ENCODE assay signal across 7 mouse cellular contexts in the genomic region with DNA sequence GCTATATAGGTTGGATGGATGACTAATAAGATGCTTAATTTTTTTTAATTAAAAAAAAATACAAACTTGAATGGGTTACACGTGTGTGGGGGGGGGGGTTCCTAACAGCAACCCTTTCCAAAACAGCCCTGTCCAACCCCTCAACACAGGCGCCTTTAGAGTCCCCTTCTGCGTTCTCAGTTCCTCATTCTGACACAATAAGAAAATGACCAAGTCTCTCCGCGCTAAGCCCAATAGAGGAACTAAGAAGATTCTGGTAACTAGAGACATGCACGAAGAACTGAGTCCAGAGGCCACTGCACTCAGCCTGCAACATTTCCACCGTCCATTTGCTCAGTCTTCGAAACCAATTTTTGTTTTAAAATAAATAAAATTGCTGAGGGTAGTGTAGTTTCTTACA. TPM values are rescaled to one million over a fixed set of nuclear protein-coding genes. Genes with fewer than 3 reads are reported as not detected.
DNase-seq lines count a peak whose midpoint lies in the region; ATAC-seq and TF ChIP-seq lines count a peak whose summit lies in the region.

No protein-coding gene starts in this region.

- peak; percentile 47; the same call in 1 of the 2 replicates for TF ChIP-seq POLR2A in CH12.LX (IDR thresholded peaks at IDR 0.05; ENCODE audit: low read depth, low read length)

- DNase-seq in A20 (ENCODE audit: low read depth, low spot score) (peak; percentile 93), CH12.LX (ENCODE audit: extremely low read depth) (peak; percentile 94)
- peak; percentile 20 for DNase-seq in heart, adult 8-10 months (ENCODE audit: low spot score)
- no peak for DNase-seq in urinary bladder, postnatal 25 days (ENCODE audit: low spot score)
- no peak for DNase-seq in adrenal gland, postnatal 4 days (ENCODE audit: low spot score in 2 of 2)

- H3K4me2 ChIP-seq in CH12.LX (ENCODE audit: insufficient read depth, low read depth, poor library complexity, severe bottlenecking): peak overlapping the region; percentile 61
- peak overlapping the region; percentile 95 for H3K4me2 ChIP-seq in liver, embryonic 12.5 days
- peak overlapping the region; percentile 81 for H3K4me2 ChIP-seq in neural tube, embryonic 15.5 days

- peak; percentile 96 for TF ChIP-seq EP300 in CH12.LX (IDR thresholded peaks at IDR 0.05; ENCODE audit: low read length)

- TF ChIP-seq RAD21 in CH12.LX (IDR thresholded peaks at IDR 0.05; ENCODE audit: low read depth, low read length): no peak

- ATAC-seq in liver, embryonic 12.5 days: no peak
- ATAC-seq in neural tube, embryonic 15.5 days (ENCODE audit: low FRiP score): no peak

- peak overlapping the region; percentile 69 to 98 (median 87) for H3K4me3 ChIP-seq in CH12.LX (replicated peaks in 1 of 3; ENCODE audit: low read depth in 2 of 3, low read length in 2 of 3, poor library complexity in 1 of 3)
- H3K4me3 ChIP-seq in liver, embryonic 12.5 days: peak overlapping the region; percentile 89
- H3K4me3 ChIP-seq in neural tube, embryonic 15.5 days (replicated peaks): peak overlapping the region; percentile 91

- dilution Hi-C loops in CH12.LX (cut with MboI; ENCODE audit: extremely low pct_ligation_motif_present, extremely low pct_unique_long_range_greater_than_20kb, low sequenced_read_pairs): no loop called here

- 9% methylated on average over 8 of the region's 8 CpGs for WGBS in liver, embryonic 12.5 days (ENCODE audit: insufficient replicate concordance)
- WGBS in neural tube, embryonic 15.5 days: 20% methylated on average over 8 of the region's 8 CpGs

- no peak for TF ChIP-seq CTCF in CH12.LX (conservative IDR thresholded peaks at IDR 0.05 in 1 of 2, IDR thresholded peaks at IDR 0.05 in 1 of 2; ENCODE audit: low read depth in 2 of 2, low read length in 2 of 2)

- H3K27me3 ChIP-seq in CH12.LX (replicated peaks): no peaks in the 10 kb centered on the region
- no peaks in the 10 kb centered on the region for H3K27me3 ChIP-seq in liver, embryonic 12.5 days (replicated peaks)
- no peaks in the 10 kb centered on the region for H3K27me3 ChIP-seq in neural tube, embryonic 15.5 days (replicated peaks)

- peak overlapping the region; percentile 87 for H3K27ac ChIP-seq in CH12.LX (ENCODE audit: insufficient read depth, low read depth)
- H3K27ac ChIP-seq in liver, embryonic 12.5 days: peak overlapping the region; percentile 95
- H3K27ac ChIP-seq in neural tube, embryonic 15.5 days (replicated peaks): peak overlapping the region; percentile 98

- in situ Hi-C loops in CH12.LX (cut with MboI; ENCODE audit: low pct_ligation_motif_present, low pct_unique_long_range_greater_than_20kb, low sequenced_read_pairs): no loop called here

- peaks cover 2% of the 10 kb centered on the region for H3K9me3 ChIP-seq in CH12.LX (replicated peaks; ENCODE audit: low read length)
- H3K9me3 ChIP-seq in liver, embryonic 12.5 days (replicated peaks): no peaks in the 10 kb centered on the region
- H3K9me3 ChIP-seq in neural tube, embryonic 15.5 days (replicated peaks): no peaks in the 10 kb centered on the region

- peaks cover 32 to 48% of the 10 kb centered on the region in 2 experiments for H3K36me3 ChIP-seq in CH12.LX (replicated peaks in 1 of 2; ENCODE audit: control insufficient read depth in 1 of 2, insufficient read depth in 1 of 2, low read length in 1 of 2)
- peaks cover 40% of the 10 kb centered on the region for H3K36me3 ChIP-seq in liver, embryonic 12.5 days
- peaks cover 36% of the 10 kb centered on the region for H3K36me3 ChIP-seq in neural tube, embryonic 15.5 days

- H3K79me2 ChIP-seq in CH12.LX (replicated peaks; ENCODE audit: control insufficient read depth, extremely low read depth, insufficient read depth, poor library complexity, severe bottlenecking): peaks cover 25% of the 10 kb centered on the region

- H3K9ac ChIP-seq in CH12.LX (ENCODE audit: insufficient read depth, low read depth): peak overlapping the region; percentile 78
- H3K9ac ChIP-seq in liver, embryonic 12.5 days: peak overlapping the region; percentile 97
- peak overlapping the region; percentile 98 for H3K9ac ChIP-seq in neural tube, embryonic 15.5 days (replicated peaks)

- H3K4me1 ChIP-seq in CH12.LX (ENCODE audit: control insufficient read depth in 1 of 2, insufficient read depth in 2 of 2): peaks cover 11 to 63% of the 10 kb centered on the region in 2 experiments
- H3K4me1 ChIP-seq in liver, embryonic 12.5 days: peaks cover 57% of the 10 kb centered on the region
- peaks cover 38% of the 10 kb centered on the region for H3K4me1 ChIP-seq in neural tube, embryonic 15.5 days

TF ChIP-seq in CH12.LX, 34 proteins besides CTCF, POLR2A, EP300 and RAD21 (continues in another document):
- TF ChIP-seq POLR2AphosphoS2 (IDR thresholded peaks at IDR 0.05; ENCODE audit: low read depth, low read length) (no peak), GABPA (IDR thresholded peaks at IDR 0.05; ENCODE audit: insufficient replicate concordance, low read depth, low read length) (no peak), MAFK (IDR thresholded peaks at IDR 0.05; ENCODE audit: insufficient replicate concordance, low read length) (no peak), TCF12 (IDR thresholded peaks at IDR 0.05; ENCODE audit: low read depth, low read length) (peak; percentile 73), TBP (conservative IDR thresholded peaks at IDR 0.05; ENCODE audit: low read depth, low read length) (peak; percentile 96), HCFC1 (IDR thresholded peaks at IDR 0.05; ENCODE audit: low read depth, low read length) (no peak; the same call in 1 of the 2 replicates), NELFE (IDR thresholded peaks at IDR 0.05; ENCODE audit: low read depth, low read length) (no peak), ZC3H11A (IDR thresholded peaks at IDR 0.05; ENCODE audit: low read depth, low read length) (no peak), USF1 (IDR thresholded peaks at IDR 0.05; ENCODE audit: low read depth, low read length) (no peak), SIN3A (IDR thresholded peaks at IDR 0.05; ENCODE audit: low read length) (peak; percentile 97), IRF4 (IDR thresholded peaks at IDR 0.05; ENCODE audit: low read depth, low read length) (peak; percentile 98), UBTF (IDR thresholded peaks at IDR 0.05; ENCODE audit: low read depth, low read length) (peak; percentile 67; the same call in 1 of the 2 replicates), RCOR1 (conservative IDR thresholded peaks at IDR 0.05; ENCODE audit: low read depth, low read length) (no peak), CHD1 (IDR thresholded peaks at IDR 0.05; ENCODE audit: low read depth, low read length) (no peak; the same call in 1 of the 2 replicates), KAT2A (IDR thresholded peaks at IDR 0.05; ENCODE audit: insufficient replicate concordance, low read length) (no peak), PAX5 (IDR thresholded peaks at IDR 0.05; ENCODE audit: low read length) (no peak), E2F4 (IDR thresholded peaks at IDR 0.05; ENCODE audit: insufficient replicate concordance, low read depth, low read length) (no peak), BHLHE40 (IDR thresholded peaks at IDR 0.05; ENCODE audit: low read depth, low read length) (peak; percentile 72; the same call in 1 of the 2 replicates), MYC (IDR thresholded peaks at IDR 0.05; ENCODE audit: low read depth, low read length) (peak; percentile 92), ELF1 (IDR thresholded peaks at IDR 0.05; ENCODE audit: low read depth, low read length) (peak; percentile 52), MEF2A (IDR thresholded peaks at IDR 0.05; ENCODE audit: borderline replicate concordance, low read depth, low read length) (peak; percentile 90), JUND (conservative IDR thresholded peaks at IDR 0.05; ENCODE audit: low read depth, low read length) (peak; percentile 24; the same call in 1 of the 2 replicates), CHD2 (IDR thresholded peaks at IDR 0.05; ENCODE audit: low read length) (peak; percentile 58; the same call in 1 of the 2 replicates), ZMIZ1 (IDR thresholded peaks at IDR 0.05; ENCODE audit: low read depth, low read length) (no peak), ETS1 (conservative IDR thresholded peaks at IDR 0.05; ENCODE audit: low read depth, low read length) (peak; percentile 73)

RNA-seq across cellular contexts. Expression of a gene that starts 0.5 kb away (rescaled TPM):
- total RNA-seq in CH12.LX (2012; rRNA removed) (2.3 and 2.5 TPM in 2 replicates), CH12.LX (2014; rRNA removed) (0.97 and 1.3 TPM in 2 replicates)
- 2.5 and 3.2 TPM in 2 replicates for polyA plus RNA-seq in CH12.LX (2012; ENCODE audit: insufficient read length, low read depth)
- 10 to 100 TPM; 12.6 to 15.1 (median 13.4) TPM for total RNA-seq in heart, adult 8-10 months (2022)
- 0.64 and 0.74 TPM in 2 replicates for polyA plus RNA-seq in liver, embryonic 12.5 days (2016; fragmentation: Nextera tagmentation; extraction: Ambion mirVana)
- polyA plus RNA-seq in neural tube, embryonic 15.5 days (2015; fragmentation: Nextera tagmentation; extraction: Ambion mirVana): 1.8 TPM in 2 replicates
- total RNA-seq in adrenal gland, postnatal 4 days (2021): 1 to 10 TPM; 2.9 to 5.6 TPM

RNA-seq across cellular contexts. Expression of a gene that starts 1.1 kb away (rescaled TPM):
- 252 and 297 TPM in 2 replicates for total RNA-seq in CH12.LX (2012; rRNA removed)
- 204 and 243 TPM in 2 replicates for total RNA-seq in CH12.LX (2014; rRNA removed)
- polyA plus RNA-seq in CH12.LX (2012; ENCODE audit: insufficient read length, low read depth): 258 and 286 TPM in 2 replicates
- 10 to 100 TPM; 62.1 to 66.1 (median 64.4) TPM for total RNA-seq in heart, adult 8-10 months (2022)
- polyA plus RNA-seq in liver, embryonic 12.5 days (2016; fragmentation: Nextera tagmentation; extraction: Ambion mirVana): 103 TPM in 2 replicates
- 183 and 192 TPM in 2 replicates for polyA plus RNA-seq in neural tube, embryonic 15.5 days (2015; fragmentation: Nextera tagmentation; extraction: Ambion mirVana)
- total RNA-seq in adrenal gland, postnatal 4 days (2021): 100 to 1,000 TPM; 136 to 146 TPM

RNA-seq across cellular contexts. Expression of a gene that starts 52.0 kb away (rescaled TPM):
- total RNA-seq in CH12.LX (2012; rRNA removed) (0.04 TPM in 1 of 2 replicates, not detected in the other), CH12.LX (2014; rRNA removed) (not detected in 2 replicates)
- polyA plus RNA-seq in CH12.LX (2012; ENCODE audit: insufficient read length, low read depth): 0.08 TPM in 1 of 2 replicates, not detected in the other
- not detected for total RNA-seq in heart, adult 8-10 months (2022)
- not detected in 2 replicates for polyA plus RNA-seq in liver, embryonic 12.5 days (2016; fragmentation: Nextera tagmentation; extraction: Ambion mirVana)
- polyA plus RNA-seq in neural tube, embryonic 15.5 days (2015; fragmentation: Nextera tagmentation; extraction: Ambion mirVana): 0.06 TPM in 1 of 2 replicates, not detected in the other
- not detected for total RNA-seq in adrenal gland, postnatal 4 days (2021)

RNA-seq across cellular contexts. Expression of a gene that starts 53.5 kb away (rescaled TPM):
- total RNA-seq in CH12.LX (2012; rRNA removed) (41.3 and 44.1 TPM in 2 replicates), CH12.LX (2014; rRNA removed) (53.1 and 59.7 TPM in 2 replicates)
- polyA plus RNA-seq in CH12.LX (2012; ENCODE audit: insufficient read length, low read depth): 60.3 and 66.0 TPM in 2 replicates
- 10 to 100 TPM; 20.0 to 23.2 (median 20.6) TPM for total RNA-seq in heart, adult 8-10 months (2022)
- 41.2 and 42.7 TPM in 2 replicates for polyA plus RNA-seq in liver, embryonic 12.5 days (2016; fragmentation: Nextera tagmentation; extraction: Ambion mirVana)
- 56.6 and 59.4 TPM in 2 replicates for polyA plus RNA-seq in neural tube, embryonic 15.5 days (2015; fragmentation: Nextera tagmentation; extraction: Ambion mirVana)
- total RNA-seq in adrenal gland, postnatal 4 days (2021): 10 to 100 TPM; 29.9 to 31.7 TPM

Comparison
In these comparisons a context has a peak if more than half of its experiments do, and no peak if none do; other contexts are left out.
1. DNase-seq: peak in A20 (single experiment), CH12.LX (single experiment) and heart, adult 8-10 months (single experiment); none in urinary bladder, postnatal 25 days (single experiment) and adrenal gland, postnatal 4 days (0 of 2).
2. Peak in every context shown above with its lines, with median percentiles within 50 percentile points of each other: H3K27ac ChIP-seq, H3K4me2 ChIP-seq, H3K4me3 ChIP-seq and H3K9ac ChIP-seq.